Mouse (Mus musculus) large intestine, adult 2 months (tissue): Measurements from ENCODE around the gene Spaar. TPM values are rescaled to one million over a fixed set of nuclear protein-coding genes. Genes with fewer than 3 reads are reported as not detected.
"Not testable (repeated sequence)": the region's sequence is repeated elsewhere in the genome, so short reads cannot be mapped to it uniquely, and the experiment has no call there.

Source experiments
- DNase-seq: peaks from one replicate; pipeline ENCODE4 v3.0.0-alpha.2; 2012; ENCODE audit warnings: low read depth, low spot score
- WGBS: fragments of 180-500 bp; shearing (Covaris S2); methylation state at CpG from one replicate; pipeline ENCODE4 v1.1.7; 2018; 5-methylcytosine and 5-hydroxymethylcytosine counted together
- polyA plus RNA-seq: library from polyadenylated mRNA; depleted of rRNA; stranded (reverse); fragments of >200 nt; gene quantifications from 2 replicates; pipeline ENCODE4 v1.2.3, GENCODE M21; 2012; rRNA removed

The Spaar gene
- polyA plus RNA-seq, 1 experiment = 0.68 TPM

- WGBS = 37% methylated on average over 6 of the region's 6 CpGs
These were observed 41.8 kb downstream of the Spaar start for GRCm38 (mm10) chr4:43771626-43772025.

GRCm38 (mm10) chr4:43772304-43772703 is 42.5 kb downstream of the Spaar start:
- DNase-seq = no peak
- 26% methylated on average over 2 of the region's 2 CpGs for WGBS

More at GRCm38 (mm10) chr4:43771626-43772025, 41.8 kb downstream of the Spaar start:
- DNase-seq = no peak

- 73% methylated on average over 6 of the region's 6 CpGs for WGBS
- DNase-seq = no peak
These were observed 65.5 kb downstream of the Spaar start for GRCm38 (mm10) chr4:43795296-43795695.

GRCm38 (mm10) chr4:43795844-43796243 is 66.0 kb downstream of the Spaar start:
- 52% methylated on average over 5 of the region's 5 CpGs for WGBS
- not testable (repeated sequence) for DNase-seq

GRCm38 (mm10) chr4:43798936-43799335 is 69.1 kb downstream of the Spaar start:
- no peak for DNase-seq
- 38% methylated on average over 7 of the region's 7 CpGs for WGBS

Other genes with a start within 250 kb of the Spaar start
- 1.7 and 1.8 TPM in 2 replicates for gene Sit1, start 246.3 kb upstream of the Spaar start, polyA plus RNA-seq
- gene Ccdc107, start 237.1 kb upstream of the Spaar start, polyA plus RNA-seq = 187 and 232 TPM in 2 replicates
- 66.9 and 81.0 TPM in 2 replicates for gene Arhgef39, start 230.3 kb upstream of the Spaar start, polyA plus RNA-seq
- gene Car9, start 223.1 kb upstream of the Spaar start, polyA plus RNA-seq = 50.4 and 64.5 TPM in 2 replicates
- 118 and 122 TPM in 2 replicates for gene Tpm2, start 206.3 kb upstream of the Spaar start, polyA plus RNA-seq
- gene Creb3, start 167.7 kb upstream of the Spaar start, polyA plus RNA-seq = 66.0 and 86.4 TPM in 2 replicates
- 48.4 and 72.5 TPM in 2 replicates for gene Tln1, start 167.3 kb upstream of the Spaar start, polyA plus RNA-seq
- 25.9 and 45.4 TPM in 2 replicates for gene Rgp1, start 151.3 kb upstream of the Spaar start, polyA plus RNA-seq
- 6.3 and 10.3 TPM in 2 replicates for gene Gba2, start 151.2 kb upstream of the Spaar start, polyA plus RNA-seq
- gene Msmp, start 145.5 kb upstream of the Spaar start, polyA plus RNA-seq = not detected in 2 replicates
- gene Npr2, start 98.1 kb upstream of the Spaar start, polyA plus RNA-seq = 7.3 and 9.0 TPM in 2 replicates
- 0.38 and 0.81 TPM in 2 replicates for gene Spag8, start 76.4 kb upstream of the Spaar start, polyA plus RNA-seq
- gene Hint2, start 73.6 kb upstream of the Spaar start, polyA plus RNA-seq = 80.6 and 90.2 TPM in 2 replicates
- 2.0 and 2.3 TPM in 2 replicates for gene Tmem8b, start 61.1 kb upstream of the Spaar start, polyA plus RNA-seq
- gene Fam221b, start 60.9 kb upstream of the Spaar start, polyA plus RNA-seq = 0.02 and 0.07 TPM in 2 replicates
- gene Olfr70, start 29.2 kb upstream of the Spaar start, polyA plus RNA-seq = not detected in 2 replicates
- gene Olfr71, start 19.8 kb upstream of the Spaar start, polyA plus RNA-seq = not detected in 2 replicates
- gene Hrct1, start 2.8 kb upstream of the Spaar start, polyA plus RNA-seq = 1.9 and 2.3 TPM in 2 replicates
- gene Olfr159, start 41.0 kb downstream of the Spaar start, polyA plus RNA-seq = not detected in 2 replicates
- not detected in 2 replicates for gene Olfr156, start 93.9 kb downstream of the Spaar start, polyA plus RNA-seq
- gene Olfr157, start 110.2 kb downstream of the Spaar start, polyA plus RNA-seq = 0.10 and 0.14 TPM in 2 replicates
- not detected in 2 replicates for gene Olfr155, start 121.5 kb downstream of the Spaar start, polyA plus RNA-seq
- 2.5 and 4.1 TPM in 2 replicates for gene Reck, start 145.5 kb downstream of the Spaar start, polyA plus RNA-seq
- 21.5 and 28.2 TPM in 2 replicates for gene Glipr2, start 227.4 kb downstream of the Spaar start, polyA plus RNA-seq